Mouse (Mus musculus) right cerebral cortex, adult 18-20 months (tissue): ENCODE measurements around the gene Rasal2.
A peak's percentile ranks its signal among the peaks of the same experiment; 100 is the strongest.

ENCODE experiments used
- DNase-seq: peaks from one replicate; pipeline ENCODE4 v3.0.0; 2022; ENCODE audit warnings: mixed read lengths

Gene Rasal2

GRCm38 (mm10) chr1:157123836-157124235, 288.6 kb downstream of the Rasal2 start:
- no peak for DNase-seq

GRCm38 (mm10) chr1:157119168-157119567, 293.2 kb downstream of the Rasal2 start:
- DNase-seq, result no peak

- no peak for DNase-seq
These were observed 295.0 kb downstream of the Rasal2 start for GRCm38 (mm10) chr1:157117440-157117839.

- peak; percentile 20 for DNase-seq
These were observed 297.9 kb downstream of the Rasal2 start for GRCm38 (mm10) chr1:157114492-157114891.

GRCm38 (mm10) chr1:157110287-157110835, 302.0 kb downstream of the Rasal2 start:
- no peak for DNase-seq

- DNase-seq, result no peak
These were observed 303.8 kb downstream of the Rasal2 start, which contains the start of gene Tex35 for GRCm38 (mm10) chr1:157108580-157108979. TSS of gene Tex35 (minus strand) at chr1:157108680.

- DNase-seq, result peak; percentile 23
These were observed 311.1 kb downstream of the Rasal2 start for GRCm38 (mm10) chr1:157101122-157101865.

GRCm38 (mm10) chr1:157095534-157095933, 316.9 kb downstream of the Rasal2 start:
- DNase-seq, result no peak

- no peak for DNase-seq
These were observed 319.8 kb downstream of the Rasal2 start for GRCm38 (mm10) chr1:157092622-157093021.

GRCm38 (mm10) chr1:157092140-157092539, 320.3 kb downstream of the Rasal2 start:
- no peak for DNase-seq

- no peak for DNase-seq
These were observed 321.6 kb downstream of the Rasal2 start for GRCm38 (mm10) chr1:157090835-157091234.

- DNase-seq, result peak; percentile 46
These were observed 326.0 kb downstream of the Rasal2 start for GRCm38 (mm10) chr1:157086097-157086994.
